Mouse (Mus musculus): ENCODE data around the gene Ano7.
"Not testable (repeated sequence)": the region's sequence is repeated elsewhere in the genome, so short reads cannot be mapped to it uniquely, and the experiment has no call there.

The Ano7 gene

GRCm38 (mm10) chr1:93445822-93446162 lies 72.1 kb downstream of the Ano7 start:
- DNase-seq (ENCODE audit: low spot score in 2 of 2) = no peak

GRCm38 (mm10) chr1:93450118-93450517 lies 76.4 kb downstream of the Ano7 start:
- not testable (repeated sequence) for DNase-seq (ENCODE audit: low spot score in 2 of 2)

GRCm38 (mm10) chr1:93453721-93454255 lies 80.1 kb downstream of the Ano7 start:
- DNase-seq (ENCODE audit: low spot score in 2 of 2) = no peak
